Mouse (Mus musculus) ES-E14 (cell line): ENCODE data around the gene Fam213a.

Experiments used
- CHD2 ChIP-seq: IDR thresholded peaks from 2 replicates; pipeline ENCODE4 v1.6.1; 2014; ENCODE audit warnings: mild to moderate bottlenecking, low read depth, low read length, inconsistent platforms
- HCFC1 ChIP-seq: IDR thresholded peaks from 2 replicates; pipeline ENCODE4 v1.6.1; 2012; ENCODE audit warnings: low read length, inconsistent platforms, borderline replicate concordance; ENCODE audit not compliant: insufficient read depth
- MAFK ChIP-seq: IDR thresholded peaks from 2 replicates; pipeline ENCODE4 v1.6.1; 2014; ENCODE audit warnings: mild to moderate bottlenecking, low read depth, low read length, inconsistent platforms; ENCODE audit not compliant: insufficient read depth
- ZC3H11A ChIP-seq: IDR thresholded peaks from 2 replicates; pipeline ENCODE4 v1.6.1; 2012; ENCODE audit warnings: low read depth, mild to moderate bottlenecking, inconsistent platforms, low read length, borderline replicate concordance
- ZNF384 ChIP-seq: IDR thresholded peaks from 2 replicates; pipeline ENCODE4 v1.6.1; 2012; ENCODE audit warnings: low read depth, low read length, inconsistent platforms

DNA sequence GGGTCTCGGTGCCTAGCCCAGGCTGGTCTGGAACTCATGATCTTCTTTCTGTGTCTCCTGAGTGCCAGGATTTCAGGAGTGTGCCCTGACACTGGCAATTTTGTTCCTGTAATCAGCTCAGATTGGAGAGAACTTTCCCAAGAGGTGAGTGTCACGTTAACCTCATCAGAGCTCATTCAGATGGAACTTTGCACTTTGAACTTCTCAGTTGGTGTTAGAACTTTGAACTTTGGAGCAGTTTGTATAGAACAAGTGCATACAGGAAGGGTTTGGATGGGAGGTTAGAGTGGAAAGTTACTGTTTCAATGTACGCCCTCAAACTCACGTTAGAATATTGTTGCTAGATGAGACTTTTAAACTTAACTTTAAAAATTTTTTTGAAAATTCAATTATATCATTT lies 15.7 kb upstream of the Fam213a start:
- no peak for TF ChIP-seq CHD2
- no peak for TF ChIP-seq ZNF384
- TF ChIP-seq MAFK: no peak
- no peak for TF ChIP-seq ZC3H11A
- TF ChIP-seq HCFC1: no peak
